Mouse (Mus musculus) heart, embryonic 16.5 days (tissue): ENCODE results near the gene 1700028P14Rik. TPM values are rescaled to one million over a fixed set of nuclear protein-coding genes. Genes with fewer than 3 reads are reported as not detected.

Experiments
- ATAC-seq: fragments of 200-750 bp; cut with Nextera tagmentation; replicated peaks from 2 replicates; pipeline ENCODE4 v1.8.0; 2017; ENCODE audit warnings: moderate number of reproducible peaks; ENCODE audit not compliant: insufficient read depth, low FRiP score; ENCODE audit errors: extremely low read depth
- H3K27ac ChIP-seq: fragments of 300-500 bp; sonication (generic); 2 replicates; pipeline ENCODE4 v1.5.1; 2014; ENCODE audit warnings: mild to moderate bottlenecking, low read length, control low read depth, moderate library complexity
- H3K27me3 ChIP-seq: fragments of 300-500 bp; sonication (generic); 2 replicates; pipeline ENCODE4 v1.6.1; 2014; ENCODE audit warnings: low read length, mixed read lengths; ENCODE audit not compliant: control insufficient read depth, insufficient read depth
- H3K36me3 ChIP-seq: fragments of 300-500 bp; sonication (generic); 2 replicates; pipeline ENCODE4 v1.6.1; 2014; ENCODE audit not compliant: control insufficient read depth, insufficient read depth
- H3K4me1 ChIP-seq: fragments of 300-500 bp; sonication (generic); 2 replicates; pipeline ENCODE4 v1.6.1; 2014; ENCODE audit warnings: low read length, mixed read lengths; ENCODE audit not compliant: control insufficient read depth, insufficient read depth
- H3K4me2 ChIP-seq: fragments of 300-500 bp; sonication (generic); 2 replicates; pipeline ENCODE4 v1.6.1; 2014; ENCODE audit warnings: low read depth, mild to moderate bottlenecking, control low read depth, low read length
- H3K4me3 ChIP-seq: fragments of 300-500 bp; sonication (generic); 2 replicates; pipeline ENCODE4 v1.5.1; 2014; ENCODE audit warnings: mild to moderate bottlenecking, control low read depth, low read length
- H3K9ac ChIP-seq: fragments of 300-500 bp; sonication (generic); 2 replicates; pipeline ENCODE4 v1.6.1; 2014; ENCODE audit warnings: low read length, control low read depth
- H3K9me3 ChIP-seq: fragments of 300-500 bp; sonication (generic); replicated peaks from 2 replicates; pipeline ENCODE4 v1.6.1; 2016; ENCODE audit warnings: low read length; ENCODE audit not compliant: control insufficient read depth
- WGBS: fragments of 180-500 bp; shearing (Covaris S2); extraction: QIAGEN DNeasy Blood & Tissue Kit; methylation state at CpG from one replicate; pipeline ENCODE4 v1.1.7; 2014; 5-methylcytosine and 5-hydroxymethylcytosine counted together
- polyA plus RNA-seq: library from polyadenylated mRNA; unstranded; fragments of >200 nt; fragmentation: Nextera tagmentation; extraction: Ambion mirVana; gene quantifications from 2 replicates; pipeline ENCODE4 v1.2.1, GENCODE M21; 2015

Gene 1700028P14Rik
- polyA plus RNA-seq, 1 experiment from 2014 or later, result 0.28 TPM

DNA sequence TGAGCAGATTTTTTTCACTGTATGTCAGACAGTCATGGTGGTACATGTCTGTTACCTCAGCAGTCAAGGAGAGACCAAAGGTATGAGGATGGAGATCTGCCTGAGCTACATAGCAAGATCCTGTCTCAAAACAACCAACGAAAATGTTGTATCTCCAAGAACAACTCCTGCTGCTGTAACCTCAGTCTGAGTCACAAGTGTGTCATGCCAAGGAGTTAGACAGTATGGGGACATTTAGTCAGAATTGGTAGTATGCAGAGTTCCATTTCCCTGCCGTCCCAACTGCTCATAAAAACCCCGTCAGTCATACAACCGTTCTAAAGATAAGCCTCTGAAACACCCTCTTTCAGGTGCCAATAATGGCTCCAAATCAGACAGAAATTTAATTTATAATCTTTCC lies 130.8 kb downstream of the 1700028P14Rik start:
- H3K4me1 ChIP-seq, result peaks cover 7% of the 10 kb centered on the region; the same call in 1 of the 2 replicates
- H3K36me3 ChIP-seq, result no peaks in the 10 kb centered on the region
- no peak overlapping the region for H3K4me2 ChIP-seq
- H3K27ac ChIP-seq, result no peak overlapping the region
- H3K27me3 ChIP-seq, result no peaks in the 10 kb centered on the region
- no peak overlapping the region for H3K4me3 ChIP-seq
- WGBS, result 80% methylated on average over 4 of the region's 4 CpGs
- ATAC-seq, result no peak
- H3K9me3 ChIP-seq, result no peaks in the 10 kb centered on the region
- H3K9ac ChIP-seq, result no peak overlapping the region

DNA sequence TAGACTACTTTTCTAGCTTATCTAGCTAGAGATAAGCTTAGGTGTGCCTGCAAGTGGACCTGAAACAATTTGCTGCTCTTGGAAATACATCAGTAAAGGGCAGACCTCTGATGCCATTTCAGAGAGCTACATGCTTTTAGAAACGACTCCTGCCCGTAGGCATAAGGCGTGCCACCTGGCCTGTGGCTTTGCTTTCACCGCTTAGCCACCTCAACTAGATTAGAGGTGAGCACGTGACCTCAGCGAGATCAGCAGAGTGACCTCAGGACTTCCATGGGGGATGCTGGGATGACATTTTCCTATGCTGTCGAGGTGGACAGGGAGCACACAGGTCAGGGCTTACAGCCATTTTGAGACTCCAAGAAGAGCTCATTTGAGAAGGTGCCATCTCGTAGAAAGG lies 131.5 kb downstream of the 1700028P14Rik start:
- WGBS, result 59% methylated on average over 8 of the region's 8 CpGs
- no peak for ATAC-seq
- H3K9me3 ChIP-seq, result no peaks in the 10 kb centered on the region
- no peak overlapping the region for H3K4me3 ChIP-seq
- H3K27me3 ChIP-seq, result no peaks in the 10 kb centered on the region
- peaks cover 7% of the 10 kb centered on the region; the same call in 1 of the 2 replicates for H3K4me1 ChIP-seq
- peak overlapping the region; percentile 37; the same call in 1 of the 2 replicates for H3K4me2 ChIP-seq
- no peak overlapping the region for H3K9ac ChIP-seq
- H3K27ac ChIP-seq, result peak overlapping the region; percentile 42; the same call in 1 of the 2 replicates
- H3K36me3 ChIP-seq, result no peaks in the 10 kb centered on the region

DNA sequence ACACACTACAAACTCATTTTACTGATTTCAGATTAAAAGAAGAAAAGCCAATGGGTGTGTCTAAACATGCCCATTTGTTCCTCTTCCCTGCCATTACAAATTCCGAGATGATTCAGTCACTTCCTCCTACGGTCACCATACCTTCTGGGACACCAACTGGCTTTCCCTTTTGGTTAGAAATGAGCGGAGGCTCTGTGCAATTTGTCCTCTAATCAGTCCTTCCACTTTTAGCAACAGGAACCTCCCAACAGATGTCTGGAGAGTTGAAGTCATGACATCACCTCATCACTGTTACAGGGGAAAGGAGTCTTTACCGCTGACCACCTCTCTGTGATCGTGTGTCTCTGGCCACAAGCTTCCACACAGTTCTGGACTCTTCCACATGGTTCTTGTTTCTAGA lies 132.0 kb downstream of the 1700028P14Rik start:
- no peaks in the 10 kb centered on the region for H3K36me3 ChIP-seq
- H3K27me3 ChIP-seq, result no peaks in the 10 kb centered on the region
- H3K9ac ChIP-seq, result no peak overlapping the region
- WGBS, result 17% methylated on average over 5 of the region's 5 CpGs
- peak overlapping the region; percentile 42; the same call in 1 of the 2 replicates for H3K27ac ChIP-seq
- H3K9me3 ChIP-seq, result no peaks in the 10 kb centered on the region
- no peak overlapping the region for H3K4me3 ChIP-seq
- peak; percentile 65 for ATAC-seq
- H3K4me1 ChIP-seq, result peaks cover 7% of the 10 kb centered on the region; the same call in 1 of the 2 replicates
- H3K4me2 ChIP-seq, result peak overlapping the region; percentile 37; the same call in 1 of the 2 replicates

DNA sequence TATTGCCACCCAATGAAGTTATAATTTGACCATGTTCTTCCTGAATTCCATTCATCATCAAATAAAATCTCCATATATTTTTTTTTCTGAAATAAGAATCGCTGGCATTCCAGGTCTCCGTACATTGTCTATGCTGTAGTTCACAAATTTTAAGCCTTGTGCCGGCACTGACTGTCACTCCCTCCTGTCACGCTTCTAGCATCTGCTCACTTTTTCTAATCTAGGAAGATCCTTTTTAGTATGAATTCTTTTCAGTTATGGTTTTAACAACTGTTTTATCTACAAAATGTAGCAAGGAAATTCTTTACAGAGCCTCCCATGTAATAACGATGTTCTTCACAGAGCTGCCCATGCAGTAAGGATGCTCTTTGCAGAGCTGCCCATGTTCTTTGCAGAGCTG lies 134.1 kb downstream of the 1700028P14Rik start:
- no peaks in the 10 kb centered on the region for H3K27me3 ChIP-seq
- H3K27ac ChIP-seq, result no peak overlapping the region
- H3K4me1 ChIP-seq, result peaks cover 7% of the 10 kb centered on the region; the same call in 1 of the 2 replicates
- H3K9me3 ChIP-seq, result no peaks in the 10 kb centered on the region
- no peak overlapping the region for H3K4me3 ChIP-seq
- 82% methylated on average over 5 of the region's 5 CpGs for WGBS
- H3K4me2 ChIP-seq, result no peak overlapping the region
- ATAC-seq, result no peak
- no peaks in the 10 kb centered on the region for H3K36me3 ChIP-seq
- no peak overlapping the region for H3K9ac ChIP-seq

DNA sequence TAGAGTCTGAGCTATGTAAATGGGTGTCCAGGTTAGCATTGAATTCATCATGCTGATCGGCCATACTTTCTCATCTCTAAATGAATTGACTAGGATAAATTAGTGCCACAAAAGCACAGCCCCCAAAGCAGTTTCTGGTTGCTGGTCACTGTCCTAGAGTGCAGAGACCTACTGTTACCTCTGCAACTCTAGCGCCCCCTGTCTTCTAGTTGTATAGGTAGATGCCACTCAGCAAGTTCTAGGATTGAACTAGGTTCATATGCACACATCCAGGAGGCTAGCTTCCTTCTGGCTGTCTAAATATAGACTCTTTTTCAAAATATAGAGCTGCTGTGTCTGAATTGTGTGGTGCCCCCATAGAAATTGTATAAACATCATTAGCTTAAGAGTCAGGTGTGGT lies 141.3 kb downstream of the 1700028P14Rik start:
- H3K9ac ChIP-seq, result no peak overlapping the region
- no peak overlapping the region for H3K27ac ChIP-seq
- no peaks in the 10 kb centered on the region for H3K27me3 ChIP-seq
- H3K36me3 ChIP-seq, result no peaks in the 10 kb centered on the region
- no peak overlapping the region for H3K4me3 ChIP-seq
- ATAC-seq, result no peak
- 45% methylated on average over 2 of the region's 2 CpGs for WGBS
- H3K9me3 ChIP-seq, result no peaks in the 10 kb centered on the region
- no peak overlapping the region for H3K4me2 ChIP-seq
- H3K4me1 ChIP-seq, result 0 out of 2 replicates have a peak, but pooled peaks cover 2% of the 10 kb centered on the region

Other genes with a start within 250 kb of the 1700028P14Rik start
- gene Mamdc2, start 204.4 kb downstream of the 1700028P14Rik start, polyA plus RNA-seq, result 1.6 and 1.8 TPM in 2 replicates
- 3.4 and 6.6 TPM in 2 replicates for gene Ptar1, start 34.6 kb upstream of the 1700028P14Rik start, polyA plus RNA-seq
- 0.30 and 0.37 TPM in 2 replicates for gene Apba1, start 106.1 kb upstream of the 1700028P14Rik start, polyA plus RNA-seq